Mouse (Mus musculus) thymus, postnatal 4 days (tissue): ENCODE data around the gene Olfr599.
"Not testable (repeated sequence)": the region's sequence is repeated elsewhere in the genome, so short reads cannot be mapped to it uniquely, and the experiment has no call there.

ENCODE experiments used
- DNase-seq: peaks from one replicate; pipeline ENCODE4 v3.0.0; 2021

Olfr599 gene

GRCm38 (mm10) chr7:103335617-103336016 is at the start of gene Olfr599:
Gene Olfr599, plus strand, starts transcription at chr7:103335917.
- no peak for DNase-seq

GRCm38 (mm10) chr7:103305348-103305747 is 30.4 kb upstream of the Olfr599 start, which contains the start of gene Olfr596:
Gene Olfr596, plus strand, starts transcription at chr7:103305648.
- not testable (repeated sequence) for DNase-seq

- DNase-seq, result not testable (repeated sequence)
These were observed 19.7 kb upstream of the Olfr599 start, which contains the start of gene Olfr597 for GRCm38 (mm10) chr7:103316015-103316414. Gene Olfr597, plus strand, starts transcription at chr7:103316315.

- no peak for DNase-seq
These were observed 12.4 kb upstream of the Olfr599 start, which contains the start of gene Olfr598 for GRCm38 (mm10) chr7:103323268-103323667. Gene Olfr598, plus strand, starts transcription at chr7:103323568.

- no peak for DNase-seq
These were observed 13.9 kb downstream of the Olfr599 start, which contains the start of gene Olfr600 for GRCm38 (mm10) chr7:103349569-103349968. Gene Olfr600, minus strand, starts transcription at chr7:103349669.

- no peak for DNase-seq
These were observed 26.8 kb downstream of the Olfr599 start, which contains the start of gene Olfr601 for GRCm38 (mm10) chr7:103362555-103362954. Gene Olfr601, minus strand, starts transcription at chr7:103362655.

- DNase-seq, result no peak
These were observed 50.4 kb downstream of the Olfr599 start, which contains the start of gene Olfr603 for GRCm38 (mm10) chr7:103386077-103386476. Gene Olfr603, minus strand, starts transcription at chr7:103386177.
